Mouse (Mus musculus) cerebellum, adult 11 months (tissue): ENCODE data around the gene Dctpp1.
A peak's percentile ranks its signal among the peaks of the same experiment; 100 is the strongest.
"Not testable (repeated sequence)": the region's sequence is repeated elsewhere in the genome, so short reads cannot be mapped to it uniquely, and the experiment has no call there.

Experiments used
- DNase-seq: peaks from one replicate; pipeline ENCODE4 v3.0.0; 2022

Gene Dctpp1

GRCm38 (mm10) chr7:127270256-127270655 lies 9.7 kb upstream of the Dctpp1 start:
- no peak for DNase-seq

GRCm38 (mm10) chr7:127263526-127263925 lies 3.0 kb upstream of the Dctpp1 start:
- no peak for DNase-seq

- DNase-seq = no peak
Observed at GRCm38 (mm10) chr7:127262218-127262961, 1.9 kb upstream of the Dctpp1 start.

- DNase-seq = no peak
Observed at GRCm38 (mm10) chr7:127259186-127259905, 1.2 kb downstream of the Dctpp1 start.

- no peak for DNase-seq
Observed at GRCm38 (mm10) chr7:127256518-127256917, 4.0 kb downstream of the Dctpp1 start.

GRCm38 (mm10) chr7:127255965-127256364 lies 4.5 kb downstream of the Dctpp1 start:
- DNase-seq = no peak

- DNase-seq = no peak
Observed at GRCm38 (mm10) chr7:127255008-127255407, 5.5 kb downstream of the Dctpp1 start.

GRCm38 (mm10) chr7:127253821-127254769 lies 6.4 kb downstream of the Dctpp1 start:
- DNase-seq = peak; percentile 96

GRCm38 (mm10) chr7:127253341-127253740 lies 7.2 kb downstream of the Dctpp1 start:
- no peak for DNase-seq

- DNase-seq = no peak
Observed at GRCm38 (mm10) chr7:127252414-127252813, 8.1 kb downstream of the Dctpp1 start.

- DNase-seq = not testable (repeated sequence)
Observed at GRCm38 (mm10) chr7:127250511-127250910, 10.0 kb downstream of the Dctpp1 start.

- no peak for DNase-seq
Observed at GRCm38 (mm10) chr7:127244658-127245510, 15.6 kb downstream of the Dctpp1 start.

- peak; percentile 94 for DNase-seq
Observed at GRCm38 (mm10) chr7:127243870-127244657, 16.4 kb downstream of the Dctpp1 start, which contains the start of gene Zfp771. Zfp771 (plus strand) TSS chr7:127244274.

GRCm38 (mm10) chr7:127243361-127243867 lies 17.1 kb downstream of the Dctpp1 start:
- DNase-seq = no peak

- no peak for DNase-seq
Observed at GRCm38 (mm10) chr7:127234777-127235176, 25.7 kb downstream of the Dctpp1 start.

- no peak for DNase-seq
Observed at GRCm38 (mm10) chr7:127233765-127234164, 26.7 kb downstream of the Dctpp1 start.

- DNase-seq = no peak
Observed at GRCm38 (mm10) chr7:127233368-127233749, 27.1 kb downstream of the Dctpp1 start.

- peak; percentile 85 for DNase-seq
Observed at GRCm38 (mm10) chr7:127232622-127233367, 27.7 kb downstream of the Dctpp1 start, which contains the start of the genes Zfp553 and Sept1. Zfp553 (plus strand) TSS chr7:127233061. Sept1 (minus strand) TSS chr7:127233130.

GRCm38 (mm10) chr7:127231826-127232621 lies 28.5 kb downstream of the Dctpp1 start:
- no peak for DNase-seq
